Mouse (Mus musculus) thymus, adult 2 months (tissue): Measurements from ENCODE around the gene Nfx1.

Source experiments
- CTCF ChIP-seq: fragments of 200-500 bp; IDR thresholded peaks from 2 replicates; pipeline ENCODE4 v1.5.1; 2012; ENCODE audit warnings: mild to moderate bottlenecking, control low read depth, low read length, moderate library complexity, borderline replicate concordance; ENCODE audit not compliant: control insufficient read depth, poor library complexity, insufficient read depth; ENCODE audit errors: extremely low read depth
- POLR2A ChIP-seq: fragments of 200-500 bp; IDR thresholded peaks from 2 replicates; pipeline ENCODE4 v1.6.1; 2012; ENCODE audit warnings: mild to moderate bottlenecking, low read length, control low read depth, moderate library complexity; ENCODE audit not compliant: control insufficient read depth, poor library complexity, insufficient read depth; ENCODE audit errors: extremely low read depth

- TF ChIP-seq CTCF (no peak), POLR2A (no peak)
Observed at GRCm38 (mm10) chr4:41040983-41041382, 70.3 kb downstream of the Nfx1 start.
